Mouse (Mus musculus): ENCODE measurements around the gene Sfxn5.

The Sfxn5 gene

GRCm38 (mm10) chr6:85230762-85231161 lies 102.5 kb downstream of the Sfxn5 start:
- DNase-seq: no peak

- no peak for DNase-seq
These were observed 105.7 kb downstream of the Sfxn5 start for GRCm38 (mm10) chr6:85227520-85227919.

- DNase-seq: no peak
These were observed 106.7 kb downstream of the Sfxn5 start for GRCm38 (mm10) chr6:85226570-85226969.

- peak; percentile 44 to 57 for DNase-seq
These were observed 108.8 kb downstream of the Sfxn5 start for GRCm38 (mm10) chr6:85224442-85224891.

- peak in 1 of 2 experiments; percentile 25 for DNase-seq
These were observed 109.6 kb downstream of the Sfxn5 start for GRCm38 (mm10) chr6:85223498-85224150.

- DNase-seq: peak; percentile 40 to 53
These were observed 110.7 kb downstream of the Sfxn5 start for GRCm38 (mm10) chr6:85222551-85222950.

GRCm38 (mm10) chr6:85220917-85221316 lies 112.3 kb downstream of the Sfxn5 start:
- DNase-seq: no peak

GRCm38 (mm10) chr6:85219706-85220105 lies 113.5 kb downstream of the Sfxn5 start:
- DNase-seq: no peak

GRCm38 (mm10) chr6:85218684-85219445 lies 114.4 kb downstream of the Sfxn5 start:
- no peak for DNase-seq

- no peak for DNase-seq
These were observed 115.0 kb downstream of the Sfxn5 start for GRCm38 (mm10) chr6:85218251-85218650.

GRCm38 (mm10) chr6:85210686-85211085 lies 122.5 kb downstream of the Sfxn5 start:
- DNase-seq: no peak

- no peak for DNase-seq
These were observed 123.8 kb downstream of the Sfxn5 start for GRCm38 (mm10) chr6:85209226-85209967.

- no peak for DNase-seq
These were observed 125.9 kb downstream of the Sfxn5 start for GRCm38 (mm10) chr6:85207345-85207744.

- no peak for DNase-seq
These were observed 126.3 kb downstream of the Sfxn5 start for GRCm38 (mm10) chr6:85206939-85207285.

GRCm38 (mm10) chr6:85206182-85206938 lies 126.9 kb downstream of the Sfxn5 start:
- DNase-seq: no peak

GRCm38 (mm10) chr6:85197951-85198350 lies 135.3 kb downstream of the Sfxn5 start:
- DNase-seq: no peak

- DNase-seq: no peak
These were observed 139.6 kb downstream of the Sfxn5 start for GRCm38 (mm10) chr6:85193381-85194318.

- no peak for DNase-seq
These were observed 141.3 kb downstream of the Sfxn5 start for GRCm38 (mm10) chr6:85191751-85192440.

- no peak for DNase-seq
These were observed 142.6 kb downstream of the Sfxn5 start for GRCm38 (mm10) chr6:85190671-85191070.

- DNase-seq: peak in 1 of 2 experiments; percentile 28
These were observed 143.2 kb downstream of the Sfxn5 start for GRCm38 (mm10) chr6:85189911-85190591.

Measured in cerebellum, postnatal 36 days (tissue).